Mouse (Mus musculus): ENCODE results near the gene Mfsd1. TPM values are rescaled to one million over a fixed set of nuclear protein-coding genes. Genes with fewer than 3 reads are reported as not detected.

Mfsd1 gene
- polyA plus RNA-seq (2012; rRNA removed): 19.1 and 29.0 TPM in 2 replicates

DNA sequence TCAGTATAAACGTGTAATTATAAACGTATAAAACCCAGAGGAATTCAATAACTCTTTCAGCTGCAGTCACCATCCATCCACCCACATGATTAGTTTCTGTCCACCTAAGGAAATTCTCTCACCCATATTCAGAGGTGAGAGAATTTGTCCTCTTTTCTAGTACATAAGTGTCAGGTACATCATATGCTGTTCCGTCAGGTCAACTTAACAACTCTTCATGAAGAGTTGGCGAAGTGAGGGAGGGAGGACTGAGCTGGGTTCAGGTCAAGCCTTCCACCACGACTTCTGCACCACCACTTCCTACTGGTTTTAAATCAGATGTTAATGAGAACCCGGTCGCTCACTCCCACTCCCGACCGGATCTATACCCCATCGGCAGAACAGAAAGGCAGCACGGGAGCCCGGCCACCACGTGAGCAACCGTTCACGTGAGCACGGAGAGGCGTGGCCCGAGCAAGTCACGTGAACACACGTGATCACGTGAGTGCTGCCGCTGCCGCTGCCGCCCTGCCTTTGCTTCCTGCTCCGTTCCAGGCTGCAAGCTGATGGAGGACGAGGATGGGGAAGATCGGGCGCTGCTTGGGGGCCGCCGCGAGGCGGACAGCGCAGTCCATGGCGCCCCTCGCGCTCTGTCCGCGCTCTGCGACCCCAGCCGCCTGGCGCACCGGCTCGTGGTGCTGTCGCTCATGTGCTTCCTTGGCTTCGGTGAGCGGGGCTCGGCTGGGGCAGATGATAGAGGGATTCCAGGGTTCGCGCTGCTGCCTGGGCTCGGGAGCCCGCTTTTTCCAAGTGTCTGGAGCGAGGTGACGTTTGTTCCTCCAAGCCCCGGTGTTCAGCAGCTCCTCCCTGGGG is at the start of gene Mfsd1:
Gene Mfsd1, plus strand, starts transcription at position 469 of the 852 bp plus-strand sequence.

Other genes with a start within 250 kb of the Mfsd1 start
- gene Mlf1, start 208.6 kb upstream of the Mfsd1 start, polyA plus RNA-seq (2012; rRNA removed): 0.29 and 0.35 TPM in 2 replicates
- gene Gm17402, start 207.6 kb upstream of the Mfsd1 start, polyA plus RNA-seq (2012; rRNA removed): not detected in 2 replicates
- gene Gfm1, start 152.6 kb upstream of the Mfsd1 start, polyA plus RNA-seq (2012; rRNA removed): 4.8 and 5.7 TPM in 2 replicates
- 40.8 and 42.4 TPM in 2 replicates for gene Lxn, start 118.8 kb upstream of the Mfsd1 start, polyA plus RNA-seq (2012; rRNA removed)
- gene Rarres1, start 67.2 kb upstream of the Mfsd1 start, polyA plus RNA-seq (2012; rRNA removed): 1.7 and 2.0 TPM in 2 replicates

Data from stomach, adult 2 months (tissue).